Mouse (Mus musculus) spleen, adult 2 months (tissue): ENCODE results near the gene Iqgap2.

ENCODE experiments used
- CTCF ChIP-seq: fragments of 200-500 bp; IDR thresholded peaks from 2 replicates; pipeline ENCODE4 v1.5.1; 2011; ENCODE audit warnings: mild to moderate bottlenecking, inconsistent platforms; ENCODE audit not compliant: insufficient read depth, insufficient read length, insufficient replicate concordance; ENCODE audit errors: extremely low read depth
- POLR2A ChIP-seq: fragments of 200-500 bp; IDR thresholded peaks from 2 replicates; pipeline ENCODE4 v1.6.1; 2011; ENCODE audit warnings: low read depth, low read length, inconsistent platforms

DNA sequence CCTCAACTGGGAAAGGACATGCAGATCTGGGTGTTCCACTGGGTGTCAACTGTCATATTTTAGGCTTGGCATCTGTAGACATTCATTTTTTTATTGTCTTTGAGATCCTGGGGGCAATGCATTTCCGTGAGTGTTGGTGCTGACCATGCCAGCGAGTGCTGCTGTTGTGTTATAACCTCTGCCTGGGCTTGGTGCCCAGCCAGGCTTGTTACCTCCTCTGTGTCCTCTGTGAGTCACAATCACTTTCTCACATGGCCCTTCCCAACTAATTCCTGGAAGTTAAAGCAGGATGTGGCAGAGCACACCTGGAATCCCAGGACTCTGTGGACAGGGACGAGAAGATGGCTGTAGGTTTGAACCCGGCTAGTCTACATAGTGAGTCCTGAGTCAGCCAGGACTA is 30.9 kb upstream of the Iqgap2 start:
- TF ChIP-seq CTCF (no peak), POLR2A (no peak)
